10 mouse cellular contexts compared by ENCODE assay signal in genomic region chr11:69245643-69246042, GRCm38 (mm10). TPM values are rescaled to one million over a fixed set of nuclear protein-coding genes. Genes with fewer than 3 reads are reported as not detected.
DNase-seq lines count a peak whose midpoint lies in the region; ATAC-seq and TF ChIP-seq lines count a peak whose summit lies in the region.
"Had no signal": no experiment of that assay in that cellular context is flagged by ENCODE, and none has a peak within 500 bp of the region (broad histone marks: within the 10 kb centered on the region; RNA-seq: fewer than 3 reads in every experiment).

No protein-coding gene starts in this region.

- intact Hi-C loops in gastrocnemius, postnatal 14 days (cut with DNase I; ENCODE audit: low total_unique reads) = no loop called here

- peak overlapping the region; percentile 21; the same call in 1 of the 2 replicates for H3K4me3 ChIP-seq in lung, embryonic 16.5 days (ENCODE audit: low read length)
- no peak overlapping the region for H3K4me3 ChIP-seq in lung, adult 2 months (replicated peaks; ENCODE audit: extremely low read depth, low read depth, low read length)
- H3K4me3 ChIP-seq in neural tube, embryonic 15.5 days (replicated peaks) = no peak overlapping the region

- H3K4me2 ChIP-seq in lung, embryonic 16.5 days (ENCODE audit: low read depth, low read length) = peak overlapping the region; percentile 33
- peak overlapping the region; percentile 19; the same call in 1 of the 2 replicates for H3K4me2 ChIP-seq in neural tube, embryonic 15.5 days

- no peak for TF ChIP-seq POLR2A in lung, adult 2 months (IDR thresholded peaks at IDR 0.05; ENCODE audit: borderline replicate concordance, extremely low read depth, low read depth, low read length)

- no peaks in the 10 kb centered on the region for H3K36me3 ChIP-seq in lung, embryonic 16.5 days (ENCODE audit: control insufficient read depth, insufficient read depth, low read length)
- H3K36me3 ChIP-seq in neural tube, embryonic 15.5 days = no peaks in the 10 kb centered on the region

- H3K27ac ChIP-seq in lung, embryonic 16.5 days (ENCODE audit: low read length) = peak overlapping the region; percentile 44; the same call in 1 of the 2 replicates
- peak overlapping the region; percentile 33; the same call in 1 of the 2 replicates for H3K27ac ChIP-seq in neural tube, embryonic 15.5 days (replicated peaks)

- H3K27me3 ChIP-seq in lung, embryonic 16.5 days (ENCODE audit: control insufficient read depth, insufficient read depth, low read depth, low read length) = no peaks in the 10 kb centered on the region
- no peaks in the 10 kb centered on the region for H3K27me3 ChIP-seq in neural tube, embryonic 15.5 days (replicated peaks)

- 11% methylated on average over 2 of the region's 2 CpGs for WGBS in lung, embryonic 16.5 days
- WGBS in lung, adult 2 months = 9% methylated on average over 2 of the region's 2 CpGs
- 53% methylated on average over 2 of the region's 2 CpGs for WGBS in neural tube, embryonic 15.5 days

- TF ChIP-seq CTCF in lung, adult 2 months (IDR thresholded peaks at IDR 0.05; ENCODE audit: insufficient read depth, low read length) = no peak

- peaks cover 7% of the 10 kb centered on the region for H3K4me1 ChIP-seq in lung, embryonic 16.5 days (replicated peaks; ENCODE audit: control insufficient read depth, insufficient read depth, low read length)
- H3K4me1 ChIP-seq in lung, adult 2 months (ENCODE audit: control insufficient read depth, insufficient read depth, low read length) = no peaks in the 10 kb centered on the region; the same call in 1 of the 2 replicates
- 0 out of 2 replicates have a peak, but pooled peaks cover 2% of the 10 kb centered on the region for H3K4me1 ChIP-seq in neural tube, embryonic 15.5 days

- no peak overlapping the region for H3K9ac ChIP-seq in lung, embryonic 16.5 days (ENCODE audit: low read length)
- no peak overlapping the region for H3K9ac ChIP-seq in neural tube, embryonic 15.5 days (replicated peaks)

- H3K9me3 ChIP-seq in lung, embryonic 16.5 days (ENCODE audit: control insufficient read depth, low read length) = no peaks in the 10 kb centered on the region
- no peaks in the 10 kb centered on the region for H3K9me3 ChIP-seq in neural tube, embryonic 15.5 days (replicated peaks)

- no peak for DNase-seq in lung, adult 2 months
- DNase-seq in kidney, adult 18-20 months = peak; percentile 11
- no peak for DNase-seq in right cerebral cortex, adult 18-20 months
- DNase-seq in gastrocnemius, postnatal 14 days = no peak
- DNase-seq in thymus, postnatal 4 days = no peak
- DNase-seq: thymus, adult 18-20 months had no signal

- ATAC-seq in lung, embryonic 16.5 days (ENCODE audit: low read depth) = peak; percentile 67
- peak; percentile 69 for ATAC-seq in granulocyte monocyte progenitor cell, adult 5-6 weeks (replicated peaks; ENCODE audit: poor library complexity, severe bottlenecking)
- no peak for ATAC-seq in neural tube, embryonic 15.5 days (ENCODE audit: low FRiP score)

RNA-seq across cellular contexts. Expression of gene Gucy2e, which starts 8.8 kb away (rescaled TPM):
- 0.10 TPM in 2 replicates for polyA plus RNA-seq in lung, embryonic 16.5 days (2015; fragmentation: Nextera tagmentation; extraction: Ambion mirVana)
- polyA plus RNA-seq in lung, adult 2 months (2012; rRNA removed) = not detected in 2 replicates
- total RNA-seq in granulocyte monocyte progenitor cell, adult 5-6 weeks (2014; fragmentation: Nextera tagmentation) = not detected in 2 replicates
- total RNA-seq in granulocyte monocyte progenitor cell, adult 5-6 weeks (2017) = not detected in 2 replicates
- polyA plus RNA-seq in neural tube, embryonic 15.5 days (2015; fragmentation: Nextera tagmentation; extraction: Ambion mirVana) = 0.38 and 0.46 TPM in 2 replicates
- not detected for total RNA-seq in gastrocnemius, postnatal 14 days (2021)
- polyA plus RNA-seq: liver, embryonic 16.5 days had no signal

RNA-seq across cellular contexts. Expression of gene Alox8, which starts 48.0 kb away (rescaled TPM):
- 0.43 and 0.44 TPM in 2 replicates for polyA plus RNA-seq in lung, embryonic 16.5 days (2015; fragmentation: Nextera tagmentation; extraction: Ambion mirVana)
- not detected in 2 replicates for polyA plus RNA-seq in lung, adult 2 months (2012; rRNA removed)
- total RNA-seq in granulocyte monocyte progenitor cell, adult 5-6 weeks (2014; fragmentation: Nextera tagmentation) = not detected in 2 replicates
- not detected in 2 replicates for total RNA-seq in granulocyte monocyte progenitor cell, adult 5-6 weeks (2017)
- polyA plus RNA-seq in neural tube, embryonic 15.5 days (2015; fragmentation: Nextera tagmentation; extraction: Ambion mirVana) = 0.36 TPM in 2 replicates
- not detected for total RNA-seq in gastrocnemius, postnatal 14 days (2021)
